Mouse (Mus musculus): ENCODE results near the gene Amdhd2.
A peak's percentile ranks its signal among the peaks of the same experiment; 100 is the strongest.

Amdhd2 gene

GRCm38 (mm10) chr17:24197032-24197824, 33.7 kb upstream of the Amdhd2 start:
- no peak for DNase-seq

- DNase-seq: no peak
Measured at GRCm38 (mm10) chr17:24195349-24195748, 31.8 kb upstream of the Amdhd2 start.

DNA sequence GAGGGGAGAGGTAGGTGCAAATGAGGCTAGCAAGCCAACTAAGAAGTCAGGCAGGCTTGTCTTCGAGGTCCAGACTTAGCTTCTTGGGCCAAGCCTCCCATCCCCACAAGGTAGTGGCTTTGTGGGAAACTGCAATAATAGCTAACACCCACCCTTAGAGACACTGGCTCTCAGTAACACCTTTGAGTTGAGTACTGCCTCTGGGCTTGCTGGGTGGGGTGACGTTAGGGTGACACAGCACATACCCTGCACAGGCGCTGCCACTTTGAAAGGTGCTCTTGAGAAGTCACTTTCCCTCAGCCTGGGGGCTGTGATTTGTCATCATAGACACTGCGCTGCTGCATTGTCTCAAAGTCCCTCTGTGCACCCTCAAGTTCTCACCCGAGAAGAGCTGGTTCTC, 30.2 kb upstream of the Amdhd2 start:
- no peak for DNase-seq

DNA sequence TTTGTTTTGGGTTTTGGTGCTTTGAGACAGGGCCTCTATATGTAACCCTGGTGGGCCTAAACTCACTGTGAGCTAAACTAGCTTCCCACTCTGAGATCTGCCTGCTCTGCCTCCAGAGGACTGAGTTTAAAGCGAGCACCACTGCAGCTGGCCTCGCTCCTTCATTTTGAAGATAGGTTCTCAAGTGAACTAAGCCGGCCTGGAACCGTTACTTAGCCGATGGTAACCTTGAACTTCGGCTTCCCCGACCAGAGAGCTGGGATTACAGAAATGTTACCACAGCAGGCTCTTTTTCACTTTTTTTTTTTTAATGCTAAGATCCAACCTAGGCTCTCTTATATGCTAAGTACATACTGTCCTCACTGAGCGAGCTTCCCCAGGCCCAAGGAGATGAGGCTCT, 29.7 kb upstream of the Amdhd2 start:
- DNase-seq: no peak

DNA sequence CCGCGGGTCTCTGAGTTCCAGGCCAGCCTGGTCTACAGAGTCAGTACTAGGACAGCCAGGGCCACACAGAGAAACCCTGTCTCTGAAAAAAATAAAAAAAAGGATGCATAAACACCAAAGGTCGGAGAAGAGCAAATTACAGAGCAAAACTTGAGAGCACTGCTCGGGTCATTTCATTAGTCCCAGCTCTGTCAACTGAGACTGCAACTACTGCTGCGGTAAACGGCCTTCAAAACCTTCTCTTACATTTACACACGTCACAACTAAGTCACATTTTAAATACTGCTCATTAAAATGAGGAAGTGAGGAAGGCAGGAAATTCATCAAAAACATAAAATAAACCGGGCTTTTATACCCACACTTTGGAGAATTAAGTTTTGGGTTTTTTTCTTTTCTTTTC, 29.3 kb upstream of the Amdhd2 start:
- DNase-seq: no peak

GRCm38 (mm10) chr17:24191481-24191880, 27.9 kb upstream of the Amdhd2 start:
- no peak for DNase-seq

DNA sequence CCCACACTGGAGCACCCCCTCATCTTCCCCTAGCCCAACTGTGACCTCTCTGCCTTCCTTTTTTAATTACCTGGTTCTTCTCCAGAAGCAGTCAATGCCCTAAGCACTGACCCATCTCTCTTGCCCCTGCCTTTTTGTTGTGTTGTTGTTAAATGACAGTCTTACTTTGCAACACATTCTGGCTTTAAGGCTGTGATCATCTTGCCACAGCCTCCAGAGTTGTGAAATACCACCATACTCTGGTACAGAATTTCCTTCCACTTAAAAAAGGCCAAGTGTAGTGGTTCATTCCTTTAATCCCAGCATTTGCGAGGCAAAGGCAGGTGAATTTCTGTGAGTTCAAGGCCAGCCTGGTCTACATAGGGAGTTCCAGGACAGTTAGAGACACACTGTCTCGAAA, 27.4 kb upstream of the Amdhd2 start:
- DNase-seq: no peak

DNA sequence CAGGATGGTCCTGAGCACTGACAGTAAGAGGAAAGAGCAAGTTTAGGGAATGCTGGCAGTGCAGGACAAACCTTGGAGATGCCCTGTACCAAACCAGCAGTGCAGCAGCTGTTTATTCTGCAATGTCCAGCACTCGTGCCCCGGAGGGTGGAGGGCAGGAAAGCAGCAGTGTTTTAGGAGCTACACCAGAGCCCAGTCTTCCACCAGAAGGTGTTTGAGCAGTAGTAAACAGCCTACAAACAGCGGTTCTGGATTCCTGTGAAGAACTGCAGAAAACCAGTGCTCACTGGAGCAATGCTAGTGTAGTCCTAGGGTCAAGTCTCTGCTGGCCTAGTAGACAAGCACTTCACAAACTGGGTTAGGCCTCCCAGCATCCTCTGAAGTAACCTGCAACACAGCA, 10.7 kb upstream of the Amdhd2 start:
- DNase-seq: no peak

DNA sequence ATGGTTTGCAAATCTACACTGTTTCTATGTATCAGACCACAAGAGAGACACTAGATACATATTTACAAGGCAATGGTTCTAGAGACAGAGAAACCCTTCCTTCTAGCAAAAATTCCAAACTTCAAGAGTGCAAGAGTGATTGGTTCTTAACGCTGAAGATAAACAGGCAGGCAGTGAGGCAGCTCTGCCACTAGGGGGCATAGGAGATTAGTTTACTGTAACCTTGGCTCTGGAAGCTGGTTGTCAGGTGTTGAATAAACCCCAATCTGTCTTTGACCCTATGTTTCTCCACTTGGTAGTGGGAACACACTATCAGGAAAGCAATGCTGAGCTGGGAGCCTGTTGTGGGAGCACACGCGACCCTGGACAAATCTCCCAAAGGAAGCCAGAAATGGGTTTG, 9.9 kb upstream of the Amdhd2 start:
- peak; percentile 63 to 69 for DNase-seq

DNA sequence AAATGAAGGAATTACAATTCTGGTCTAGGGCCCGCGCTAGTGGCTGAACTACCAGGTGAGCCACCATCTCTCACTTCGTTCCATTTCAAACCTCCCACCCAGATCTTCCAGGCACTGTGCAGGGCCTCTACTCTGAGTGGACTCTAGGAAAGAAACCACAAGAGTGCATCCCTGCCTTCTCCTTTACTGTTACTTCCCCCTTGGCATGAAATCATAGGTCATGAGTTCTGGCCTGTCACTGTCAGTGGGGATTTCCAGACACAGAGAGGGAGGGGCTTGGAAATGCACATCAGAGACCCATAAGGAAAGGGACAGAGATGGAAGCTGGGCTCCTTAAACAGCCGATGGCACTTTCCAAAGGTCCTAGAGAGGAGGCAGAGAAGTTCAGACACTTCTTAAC, 8.2 kb upstream of the Amdhd2 start:
- peak in 1 of 2 experiments; percentile 27 for DNase-seq

DNA sequence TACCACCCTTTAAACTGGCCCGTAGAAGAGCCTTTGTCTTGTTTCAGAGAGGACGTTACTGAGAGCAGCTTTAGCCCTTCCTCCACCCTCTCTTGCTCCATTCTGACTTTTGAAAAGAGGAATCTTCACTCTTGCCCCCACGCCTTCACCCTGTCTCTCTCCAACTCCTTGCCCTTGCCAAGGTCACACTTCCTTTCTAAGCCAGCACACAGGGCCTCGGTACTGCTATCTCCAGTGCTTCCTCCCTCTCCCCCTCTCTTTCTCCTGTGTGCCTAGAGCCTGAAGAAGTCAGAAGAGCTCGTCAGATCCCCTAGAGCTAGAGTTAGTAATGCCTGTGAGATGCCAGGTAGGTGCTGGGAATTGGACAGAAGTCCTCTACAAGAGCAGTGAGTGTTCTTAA, 7.2 kb upstream of the Amdhd2 start:
- DNase-seq: no peak

DNA sequence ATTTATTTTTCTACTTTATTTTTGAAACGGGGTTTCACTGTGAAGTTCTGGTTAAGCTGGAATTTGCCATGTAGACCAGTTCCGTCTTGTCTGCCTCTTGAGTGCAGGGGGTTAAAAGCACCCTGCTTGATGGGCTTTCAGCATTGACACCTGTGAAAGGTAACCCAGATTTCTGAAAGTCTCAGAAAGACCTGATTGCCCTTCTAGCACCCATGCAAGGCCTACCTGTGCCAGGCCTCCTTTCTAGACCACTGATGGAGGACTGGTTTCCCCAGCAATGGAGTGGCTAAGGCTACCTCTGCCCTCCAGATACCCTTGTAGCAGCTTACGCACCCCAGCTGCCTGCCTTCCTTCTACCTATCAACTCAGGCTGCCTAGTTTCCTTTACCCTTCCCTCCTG, 6.6 kb upstream of the Amdhd2 start:
- DNase-seq: no peak

DNA sequence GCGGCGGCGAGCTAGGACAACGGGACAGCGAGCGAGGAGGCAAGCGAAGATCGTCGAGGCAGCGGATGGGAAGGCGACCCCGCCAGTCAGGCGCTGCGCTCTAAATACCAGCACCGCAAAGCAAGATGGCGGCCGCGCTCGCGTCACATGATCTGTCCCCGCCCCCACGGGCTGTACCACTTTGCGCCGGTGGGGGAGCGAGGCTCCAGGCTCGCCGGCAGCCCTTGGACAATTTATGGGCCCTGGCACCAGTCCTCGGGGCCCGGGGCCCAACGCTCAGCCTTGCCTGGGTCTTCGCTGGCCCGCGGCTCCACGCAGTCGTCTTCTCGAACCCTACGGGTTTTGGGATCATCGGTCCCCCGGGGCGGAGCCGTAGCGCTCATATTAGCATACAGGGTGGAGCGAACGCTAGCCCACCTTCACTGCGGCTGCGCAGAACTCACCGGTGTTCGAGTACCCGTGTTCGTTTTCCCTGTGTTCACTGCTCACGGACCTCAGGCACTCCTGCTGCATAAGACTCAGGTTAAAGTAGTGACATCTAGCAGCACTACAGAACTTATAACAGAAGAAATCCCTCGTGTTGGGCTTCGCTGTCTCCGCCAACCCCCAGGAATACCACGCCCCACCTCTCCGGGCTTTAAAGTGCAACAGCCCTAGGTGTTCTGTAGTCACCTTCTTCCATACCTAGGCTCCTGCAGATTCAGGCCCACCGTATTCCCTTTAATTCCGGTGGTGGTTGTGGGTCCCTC, 5.9 kb upstream of the Amdhd2 start, which contains the start of gene Atp6v0c:
Gene Atp6v0c (minus strand): TSS at position 386 of the 749 bp plus-strand sequence.
- DNase-seq: peak; percentile 95

- peak; percentile 57 to 63 for DNase-seq
Measured at GRCm38 (mm10) chr17:24168590-24169277, 5.2 kb upstream of the Amdhd2 start.

DNA sequence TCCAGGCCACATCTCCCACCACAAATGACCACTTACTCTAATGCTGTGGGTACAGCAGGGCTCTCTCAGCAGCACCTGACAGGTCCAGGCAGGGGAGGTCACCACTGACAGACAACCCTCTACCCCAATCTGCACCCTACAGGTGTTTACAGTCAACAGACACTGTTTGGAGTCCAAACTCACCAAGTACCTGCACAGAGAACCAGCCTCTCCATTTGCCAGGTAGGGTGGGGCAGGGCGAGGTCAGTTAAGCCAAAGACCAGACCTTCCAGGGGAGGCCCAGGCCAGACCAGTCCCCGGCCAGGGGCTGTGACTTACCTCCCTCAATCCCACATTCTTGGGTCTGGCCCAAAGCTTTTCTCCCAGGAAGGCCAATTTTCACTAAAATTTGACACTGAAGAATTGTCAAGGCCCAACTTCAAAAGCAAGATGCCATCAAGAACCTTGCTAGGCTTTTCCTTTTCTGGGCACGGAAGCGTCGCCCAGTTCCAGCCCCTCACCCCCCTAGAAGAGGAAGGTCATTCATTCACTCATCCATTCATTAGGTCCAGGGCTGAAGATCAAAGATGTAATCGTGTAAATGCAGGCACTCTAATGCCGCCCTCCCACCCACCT, 4.4 kb upstream of the Amdhd2 start:
- DNase-seq: no peak

DNA sequence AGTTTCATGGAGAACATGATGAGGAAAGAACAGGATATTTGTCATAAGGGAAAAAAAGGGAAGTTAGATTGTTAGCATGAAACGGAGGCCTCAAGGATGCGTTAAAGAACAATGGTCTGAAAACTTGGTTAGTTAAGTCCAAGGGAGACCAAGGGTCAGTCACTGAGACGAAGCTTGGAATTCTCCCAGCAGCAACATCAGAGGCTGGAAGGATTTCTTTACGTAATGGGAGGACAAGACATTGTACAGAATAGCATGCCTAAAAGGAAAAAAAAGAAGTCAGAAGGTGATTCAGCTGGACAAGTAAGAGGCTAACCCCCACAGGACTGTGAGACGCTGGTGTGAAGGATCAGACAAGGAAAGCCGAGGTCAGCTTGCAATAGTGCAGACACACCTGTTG, 3.6 kb upstream of the Amdhd2 start:
- DNase-seq: no peak

- peak; percentile 44 to 57 for DNase-seq
Measured at GRCm38 (mm10) chr17:24164566-24165259, 1.1 kb upstream of the Amdhd2 start.

- peak; percentile 47 to 54 for DNase-seq
Measured at GRCm38 (mm10) chr17:24162584-24163175, 886 bp downstream of the Amdhd2 start.

DNA sequence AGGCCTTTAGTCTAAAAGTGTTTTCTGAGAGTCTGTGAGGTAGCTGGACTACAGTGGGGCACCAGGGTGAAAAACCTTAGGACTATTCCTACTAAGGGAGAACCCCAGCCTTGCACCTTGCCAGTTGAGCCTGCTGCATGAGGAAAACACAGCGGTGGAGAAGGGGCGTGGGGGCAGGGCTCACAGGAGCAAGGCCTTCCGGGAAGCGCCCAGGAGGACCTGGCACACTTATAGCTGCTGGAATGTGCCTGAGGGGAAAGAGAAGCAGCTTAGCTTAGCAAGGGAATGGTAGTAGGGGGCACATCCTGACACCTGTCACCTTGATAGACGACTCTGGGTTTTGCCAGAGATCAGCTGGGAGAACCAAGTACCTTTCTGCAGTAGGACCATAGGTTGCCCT, 2.1 kb downstream of the Amdhd2 start:
- peak; percentile 46 to 53 for DNase-seq

DNA sequence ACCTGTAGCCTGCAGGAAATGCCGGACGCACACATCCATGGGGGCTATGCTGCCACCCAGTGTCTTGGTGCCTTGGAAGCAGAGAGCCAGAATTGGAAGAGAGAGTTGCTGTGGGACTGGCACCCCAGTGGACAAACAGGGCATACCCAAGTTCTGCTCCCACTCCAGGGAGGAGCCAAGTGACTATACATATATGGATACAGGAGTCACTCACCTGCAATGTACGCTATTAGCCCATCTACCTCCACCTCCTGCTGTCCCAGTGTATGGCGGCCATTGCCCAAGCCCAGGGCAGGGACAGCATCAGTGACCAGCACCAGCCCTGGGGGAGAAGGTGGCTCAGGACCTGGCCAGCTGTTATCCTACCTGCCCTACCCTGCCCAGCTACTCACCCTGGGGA, 6.0 kb downstream of the Amdhd2 start:
- no peak for DNase-seq

DNA sequence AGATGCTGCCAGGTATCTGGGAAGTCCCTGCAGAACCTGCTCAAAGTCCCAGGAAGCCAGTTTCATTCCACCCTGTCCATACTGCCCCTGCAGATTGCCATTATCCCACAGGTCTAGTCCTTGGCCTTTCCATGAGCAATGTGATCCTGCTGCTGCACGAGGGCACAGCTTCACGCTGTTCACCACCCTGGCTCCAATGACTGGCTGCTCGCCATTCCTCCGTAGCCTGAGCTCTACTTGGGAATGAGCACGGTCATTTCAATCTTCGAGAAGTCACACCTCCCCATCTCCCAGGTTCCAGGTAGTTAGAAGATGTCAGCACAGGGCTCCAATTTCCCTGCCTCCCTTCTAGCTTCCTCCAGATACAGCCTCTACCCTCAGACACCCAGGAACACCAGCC, 6.4 kb downstream of the Amdhd2 start:
- DNase-seq: no peak

- DNase-seq: no peak
Measured at GRCm38 (mm10) chr17:24156394-24156793, 7.2 kb downstream of the Amdhd2 start.
